Mouse (Mus musculus) gastrocnemius, postnatal 14 days (tissue): Measurements from ENCODE around the gene Tbx1. TPM values are rescaled to one million over a fixed set of nuclear protein-coding genes. Genes with fewer than 3 reads are reported as not detected.

Experiments
- DNase-seq: peaks from one replicate; pipeline ENCODE4 v3.0.0; 2021; ENCODE audit warnings: mixed read lengths
- intact Hi-C: fragments of 180-260 bp; cut with DNase I; formaldehyde crosslinking; loops from one replicate; pipeline ENCODE4 v1.15.1; 2025; ENCODE audit warnings: low total_unique reads
- long read RNA-seq, 2 experiments: library from polyadenylated mRNA; stranded (forward); transcript quantifications; one replicate each; pipeline ENCODE4 v2.0.0; 2021
- total RNA-seq, 2 experiments: library from RNA; stranded (reverse); gene quantifications; 2 replicates each; pipeline ENCODE4 v1.2.3; 2021

The Tbx1 gene
- total RNA-seq: 1 to 10 TPM in 1 of 2 experiments, under 1 TPM in 1; 0.78 to 3.1 TPM
- long read RNA-seq, experiment 1, partial matches to known transcripts: 0 of 3 reads
- long read RNA-seq, experiment 1, other reads (novel, unspliced or antisense): 0 of 3 reads
- long read RNA-seq, experiment 2, partial matches to known transcripts: 0 of 2 reads
- long read RNA-seq, experiment 2, other reads (novel, unspliced or antisense): 0 of 2 reads

GRCm38 (mm10) chr16:18589804-18590790 lies at the start of gene Tbx1:
Tbx1 (minus strand) TSS chr16:18590671.
- no peak for DNase-seq
- intact Hi-C loops: no loop called here

- intact Hi-C loops: no loop called here
Observed at GRCm38 (mm10) chr16:18639382-18639929, 49.0 kb upstream of the Tbx1 start.

GRCm38 (mm10) chr16:18638396-18638795 lies 47.9 kb upstream of the Tbx1 start:
- intact Hi-C loops: no loop called here
- no peak for DNase-seq

More at GRCm38 (mm10) chr16:18639382-18639929, 49.0 kb upstream of the Tbx1 start:
- no peak for DNase-seq

GRCm38 (mm10) chr16:18636804-18637203 lies 46.3 kb upstream of the Tbx1 start:
- intact Hi-C loops: no loop called here
- DNase-seq: no peak

- intact Hi-C loops: no loop called here
- DNase-seq: no peak
Observed at GRCm38 (mm10) chr16:18636401-18636800, 45.9 kb upstream of the Tbx1 start.

GRCm38 (mm10) chr16:18633333-18633732 lies 42.9 kb upstream of the Tbx1 start:
- DNase-seq: no peak
- intact Hi-C loops: no loop called here

GRCm38 (mm10) chr16:18632816-18633215 lies 42.3 kb upstream of the Tbx1 start:
- intact Hi-C loops: no loop called here
- no peak for DNase-seq

GRCm38 (mm10) chr16:18632059-18632458 lies 41.6 kb upstream of the Tbx1 start:
- no peak for DNase-seq
- intact Hi-C loops: no loop called here

GRCm38 (mm10) chr16:18631141-18631540 lies 40.7 kb upstream of the Tbx1 start:
- intact Hi-C loops: no loop called here
- no peak for DNase-seq

- intact Hi-C loops: no loop called here
- no peak for DNase-seq
Observed at GRCm38 (mm10) chr16:18630291-18630690, 39.8 kb upstream of the Tbx1 start.

GRCm38 (mm10) chr16:18629390-18630231 lies 39.1 kb upstream of the Tbx1 start, which contains the start of gene Sept5:
Sept5 (minus strand) TSS chr16:18629954.
- DNase-seq: peak; percentile 81
- intact Hi-C loops: loop anchor here (5.0 kb wide), 1 partner anchor 168 kb away; no protein-coding TSS in a partner anchor

GRCm38 (mm10) chr16:18628948-18629340 lies 38.5 kb upstream of the Tbx1 start:
- DNase-seq: no peak
- intact Hi-C loops: loop anchor here (5.0 kb wide), 1 partner anchor 168 kb away; no protein-coding TSS in a partner anchor

- intact Hi-C loops: loop anchor here (5.0 kb wide), 1 partner anchor 169 kb away; no protein-coding TSS in a partner anchor
- no peak for DNase-seq
Observed at GRCm38 (mm10) chr16:18628206-18628947, 37.9 kb upstream of the Tbx1 start.

- DNase-seq: no peak
Observed at GRCm38 (mm10) chr16:18627163-18627562, 36.7 kb upstream of the Tbx1 start.

GRCm38 (mm10) chr16:18626376-18626878 lies 36.0 kb upstream of the Tbx1 start, which contains the start of gene Gm49601:
Gm49601 (minus strand) TSS chr16:18626427.
- peak; percentile 84 for DNase-seq
- intact Hi-C loops: loop anchor here (2.0 to 5.0 kb wide), 2 partner anchors 52 to 171 kb away; no protein-coding TSS in a partner anchor

More at GRCm38 (mm10) chr16:18627163-18627562, 36.7 kb upstream of the Tbx1 start:
- intact Hi-C loops: loop anchor here (2.0 to 5.0 kb wide), 2 partner anchors 52 to 170 kb away; no protein-coding TSS in a partner anchor

- intact Hi-C loops: loop anchor here (2.0 to 5.0 kb wide), 2 partner anchors 53 to 171 kb away; no protein-coding TSS in a partner anchor
Observed at GRCm38 (mm10) chr16:18625791-18626311, 35.4 kb upstream of the Tbx1 start.

GRCm38 (mm10) chr16:18625097-18625496 lies 34.6 kb upstream of the Tbx1 start:
- intact Hi-C loops: loop anchor here (5.0 kb wide), 1 partner anchor 172 kb away; no protein-coding TSS in a partner anchor
- DNase-seq: no peak

More at GRCm38 (mm10) chr16:18625791-18626311, 35.4 kb upstream of the Tbx1 start:
- DNase-seq: no peak
